Mouse (Mus musculus) CH12.LX (cell line): Measurements from ENCODE around the gene Pklr. TPM values are rescaled to one million over a fixed set of nuclear protein-coding genes. Genes with fewer than 3 reads are reported as not detected.
A peak's percentile ranks its signal among the peaks of the same experiment; 100 is the strongest.

Experiments
- DNase-seq: peaks from one replicate; pipeline ENCODE4 v3.0.0-alpha.2; 2013; ENCODE audit errors: extremely low read depth
- H3K27ac ChIP-seq: 2 replicates; pipeline ENCODE4 v1.5.1; 2012; ENCODE audit warnings: low read depth, mild to moderate bottlenecking, control low read depth, moderate library complexity; ENCODE audit not compliant: insufficient read depth
- H3K27me3 ChIP-seq: replicated peaks from 2 replicates; pipeline ENCODE3; 2012; ENCODE audit warnings: inconsistent platforms
- H3K36me3 ChIP-seq, 2 experiments: replicated peaks in 1 of 2; 2 replicates each; pipeline versions ENCODE3 to v1.6.1; 2012; ENCODE audit warnings: inconsistent platforms in 1 of 2, low read length in 1 of 2, mild to moderate bottlenecking in 1 of 2, mixed read lengths in 1 of 2, moderate library complexity in 1 of 2; ENCODE audit not compliant: control insufficient read depth in 1 of 2, insufficient read depth in 1 of 2
- H3K4me1 ChIP-seq, 2 experiments: 2 replicates each; pipeline ENCODE4 v1.6.1; 2012; ENCODE audit warnings: inconsistent platforms in 1 of 2, moderate library complexity in 1 of 2; ENCODE audit not compliant: insufficient read depth in 2 of 2, control insufficient read depth in 1 of 2
- H3K4me2 ChIP-seq: 2 replicates; pipeline ENCODE4 v1.6.1; 2012; ENCODE audit warnings: low read depth, mild to moderate bottlenecking, control low read depth; ENCODE audit not compliant: poor library complexity, insufficient read depth, severe bottlenecking
- H3K4me3 ChIP-seq, 3 experiments: fragments of 150-350 bp in 1 of 3; sonication (generic) in 1 of 3; replicated peaks in 1 of 3; 2 replicates each; pipeline versions ENCODE3 to v1.5.1; 2011 to 2012; ENCODE audit warnings: low read depth in 2 of 3, low read length in 2 of 3, mild to moderate bottlenecking in 2 of 3, moderate library complexity in 2 of 3, control low read depth in 1 of 3, improper control_type of control experiment in 1 of 3, inconsistent platforms in 1 of 3, mixed read lengths in 1 of 3; ENCODE audit not compliant: poor library complexity in 1 of 3
- H3K79me2 ChIP-seq: replicated peaks from 2 replicates; pipeline ENCODE4 v1.6.1; 2012; ENCODE audit warnings: mild to moderate bottlenecking, moderate library complexity; ENCODE audit not compliant: control insufficient read depth, poor library complexity, insufficient read depth, severe bottlenecking; ENCODE audit errors: extremely low read depth
- H3K9ac ChIP-seq: 2 replicates; pipeline ENCODE4 v1.6.1; 2012; ENCODE audit warnings: low read depth, mild to moderate bottlenecking, control low read depth, moderate library complexity; ENCODE audit not compliant: insufficient read depth
- H3K9me3 ChIP-seq: replicated peaks from 2 replicates; pipeline ENCODE3; 2012; ENCODE audit warnings: low read length, inconsistent platforms, mixed read lengths
- BHLHE40 ChIP-seq: IDR thresholded peaks from 2 replicates; pipeline ENCODE4 v1.6.1; 2011; ENCODE audit warnings: mild to moderate bottlenecking, low read depth, low read length, improper control_type of control experiment
- CHD1 ChIP-seq: IDR thresholded peaks from 2 replicates; pipeline ENCODE4 v1.6.1; 2012; ENCODE audit warnings: low read depth, low read length, improper control_type of control experiment, inconsistent platforms
- CTCF ChIP-seq, 2 experiments: IDR thresholded peaks in 1 of 2; conservative IDR thresholded peaks in 1 of 2; 2 replicates each; pipeline ENCODE4 v1.5.1; 2011 to 2012; ENCODE audit warnings: low read depth in 2 of 2, low read length in 2 of 2, improper control_type of control experiment in 1 of 2, inconsistent platforms in 1 of 2, mild to moderate bottlenecking in 1 of 2, moderate library complexity in 1 of 2
- E2F4 ChIP-seq: IDR thresholded peaks from 2 replicates; pipeline ENCODE4 v1.6.1; 2011; ENCODE audit warnings: low read depth, low read length, improper control_type of control experiment; ENCODE audit not compliant: insufficient replicate concordance
- ELF1 ChIP-seq: IDR thresholded peaks from 2 replicates; pipeline ENCODE4 v1.6.1; 2014; ENCODE audit warnings: low read depth, mild to moderate bottlenecking, inconsistent platforms, low read length, improper control_type of control experiment
- EP300 ChIP-seq: IDR thresholded peaks from 2 replicates; pipeline ENCODE4 v1.6.1; 2011; ENCODE audit warnings: low read length, improper control_type of control experiment
- GABPA ChIP-seq: IDR thresholded peaks from 2 replicates; pipeline ENCODE4 v1.6.1; 2012; ENCODE audit warnings: low read depth, low read length, improper control_type of control experiment, inconsistent platforms; ENCODE audit not compliant: insufficient replicate concordance
- HCFC1 ChIP-seq: IDR thresholded peaks from 2 replicates; pipeline ENCODE4 v1.6.1; 2012; ENCODE audit warnings: low read depth, mild to moderate bottlenecking, inconsistent platforms, low read length, improper control_type of control experiment
- KAT2A ChIP-seq: IDR thresholded peaks from 2 replicates; pipeline ENCODE4 v1.6.1; 2012; ENCODE audit warnings: low read length, improper control_type of control experiment, inconsistent platforms; ENCODE audit not compliant: insufficient replicate concordance
- MAFK ChIP-seq: IDR thresholded peaks from 2 replicates; pipeline ENCODE4 v1.6.1; 2011; ENCODE audit warnings: low read length, improper control_type of control experiment; ENCODE audit not compliant: insufficient replicate concordance
- MAX ChIP-seq: IDR thresholded peaks from 2 replicates; pipeline ENCODE4 v1.6.1; 2011; ENCODE audit warnings: low read length, improper control_type of control experiment
- MEF2A ChIP-seq: IDR thresholded peaks from 2 replicates; pipeline ENCODE4 v1.6.1; 2014; ENCODE audit warnings: low read depth, mild to moderate bottlenecking, inconsistent platforms, low read length, improper control_type of control experiment, borderline replicate concordance
- MYC ChIP-seq: IDR thresholded peaks from 2 replicates; pipeline ENCODE4 v1.6.1; 2011; ENCODE audit warnings: low read depth, mild to moderate bottlenecking, improper control_type of control experiment, low read length
- PAX5 ChIP-seq: IDR thresholded peaks from 2 replicates; pipeline ENCODE4 v1.6.1; 2012; ENCODE audit warnings: low read length, inconsistent platforms, mixed read lengths
- POLR2A ChIP-seq: IDR thresholded peaks from 2 replicates; pipeline ENCODE4 v1.6.1; 2011; ENCODE audit warnings: low read depth, mild to moderate bottlenecking, improper control_type of control experiment, low read length
- RCOR1 ChIP-seq: conservative IDR thresholded peaks from 2 replicates; pipeline ENCODE4 v1.6.1; 2012; ENCODE audit warnings: low read depth, mild to moderate bottlenecking, inconsistent platforms, low read length, improper control_type of control experiment
- SMC3 ChIP-seq: IDR thresholded peaks from 2 replicates; pipeline ENCODE4 v1.6.1; 2011; ENCODE audit warnings: low read depth, low read length, improper control_type of control experiment
- TCF12 ChIP-seq: IDR thresholded peaks from 2 replicates; pipeline ENCODE4 v1.6.1; 2014; ENCODE audit warnings: low read depth, mild to moderate bottlenecking, inconsistent platforms, low read length, improper control_type of control experiment
- ZC3H11A ChIP-seq: IDR thresholded peaks from 2 replicates; pipeline ENCODE4 v1.6.1; 2012; ENCODE audit warnings: low read depth, mild to moderate bottlenecking, inconsistent platforms, low read length, improper control_type of control experiment
- ZKSCAN1 ChIP-seq: IDR thresholded peaks from 2 replicates; pipeline ENCODE4 v1.6.1; 2012; ENCODE audit warnings: low read depth, inconsistent platforms, low read length, improper control_type of control experiment, borderline replicate concordance
- ZMIZ1 ChIP-seq: IDR thresholded peaks from 2 replicates; pipeline ENCODE4 v1.6.1; 2012; ENCODE audit warnings: low read depth, mild to moderate bottlenecking, inconsistent platforms, low read length, improper control_type of control experiment
- ZNF384 ChIP-seq: IDR thresholded peaks from 2 replicates; pipeline ENCODE4 v1.6.1; 2012; ENCODE audit warnings: low read depth, low read length, improper control_type of control experiment, inconsistent platforms
- dilution Hi-C: fragments of 300-500 bp; cut with MboI; formaldehyde crosslinking; loops from 2 replicates; pipeline ENCODE4 v1.14.3; 2020; ENCODE audit warnings: low sequenced_read_pairs; ENCODE audit not compliant: extremely low pct_unique_long_range_greater_than_20kb, extremely low pct_ligation_motif_present
- in situ Hi-C: fragments of 300-500 bp; cut with MboI; formaldehyde crosslinking; loops from 3 replicates; pipeline ENCODE4 v1.14.3; 2019; ENCODE audit warnings: low sequenced_read_pairs, low pct_ligation_motif_present, low pct_unique_long_range_greater_than_20kb, mixed read lengths
- polyA plus RNA-seq: library from polyadenylated mRNA; unstranded; fragments of >175 nt; gene quantifications from 2 replicates; pipeline ENCODE4 v1.2.1, GENCODE M21; 2012; ENCODE audit warnings: low read depth; ENCODE audit not compliant: insufficient read length
- total RNA-seq, 2 experiments: library from RNA; depleted of rRNA; stranded (reverse); fragments of 300-350 nt in 1 of 2; fragments of >200 nt in 1 of 2; gene quantifications; 2 replicates each; pipeline ENCODE4 v1.2.3; 2012 to 2014

Pklr gene
- total and polyA plus RNA-seq, 3 experiments: not detected

- Histone ChIP-seq H3K27ac (peak overlapping the region; percentile 23; the same call in 1 of the 2 replicates), H3K79me2 (peaks cover 9% of the 10 kb centered on the region), H3K9ac (peak overlapping the region; percentile 54; the same call in 1 of the 2 replicates), H3K4me1 (peaks cover 9 to 65% of the 10 kb centered on the region in 2 experiments; a peak in 3 of 4 replicates), H3K4me3 (peak overlapping the region; percentile 32 to 77 (median 50)), H3K9me3 (peaks cover 2% of the 10 kb centered on the region), H3K4me2 (peak overlapping the region; percentile 89), H3K36me3 (peaks cover 13 to 27% of the 10 kb centered on the region in 2 experiments), H3K27me3 (no peaks in the 10 kb centered on the region)
- dilution Hi-C loops (no loop called here), in situ Hi-C loops (no loop called here)
- TF ChIP-seq ZKSCAN1 (no peak), ZC3H11A (no peak), ZNF384 (no peak), EP300 (no peak), MAFK (no peak), SMC3 (no peak), TCF12 (no peak), RCOR1 (no peak), PAX5 (no peak), ZMIZ1 (no peak), GABPA (no peak), CTCF (conservative IDR thresholded peaks at IDR 0.05 in 1 of 2, IDR thresholded peaks at IDR 0.05 in 1 of 2; ENCODE audit: low read depth in 2 of 2, low read length in 2 of 2) (no peak), MAX (0 out of 2 replicates have a peak, but pooled peaks have one; percentile 7), POLR2A (no peak), BHLHE40 (no peak), CHD1 (no peak), ELF1 (no peak), MYC (0 out of 2 replicates have a peak, but pooled peaks have one; percentile 6), HCFC1 (no peak), E2F4 (0 out of 2 replicates have a peak, but pooled peaks have one; percentile 12), KAT2A (no peak)
- DNase-seq: no peak
Observed at GRCm38 (mm10) chr3:89102495-89103290, 33.2 kb upstream of the Pklr start.

DNA sequence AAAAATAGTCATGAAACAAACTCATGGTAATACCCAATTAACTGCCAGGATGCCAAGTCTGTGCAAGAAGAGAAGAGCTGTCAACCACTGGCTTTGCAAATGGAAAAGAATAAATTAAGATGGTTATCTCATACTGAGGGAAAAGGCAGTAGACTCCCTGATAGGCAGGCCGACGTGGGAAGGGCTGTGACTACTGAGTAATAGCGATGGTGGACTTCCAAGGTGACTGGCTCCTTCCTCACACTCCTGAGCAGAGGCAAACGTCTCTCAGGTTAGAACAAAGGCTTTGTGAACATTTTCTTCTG is 32.7 kb upstream of the Pklr start:
- Histone ChIP-seq H3K36me3 (peaks cover 8 to 22% of the 10 kb centered on the region in 2 experiments), H3K4me3 (no peak overlapping the region), H3K27ac (no peak overlapping the region), H3K9ac (no peak overlapping the region), H3K27me3 (no peaks in the 10 kb centered on the region), H3K4me1 (peaks cover 9 to 60% of the 10 kb centered on the region in 2 experiments; a peak in 3 of 4 replicates), H3K9me3 (peaks cover 2% of the 10 kb centered on the region)
- in situ Hi-C loops: no loop called here
- TF ChIP-seq MEF2A: no peak
- TF ChIP-seq, all 38 proteins: peak for 0
- dilution Hi-C loops: no loop called here
- no peak overlapping the region for H3K4me2 ChIP-seq
- peaks cover 9% of the 10 kb centered on the region for H3K79me2 ChIP-seq
- DNase-seq: no peak
